ENCODE assay signal across 8 mouse cellular contexts in genomic region chr7:69490566-69491466, GRCm38 (mm10).
DNase-seq lines count a peak whose midpoint lies in the region; ATAC-seq and TF ChIP-seq lines count a peak whose summit lies in the region.
"Had no signal": no experiment of that assay in that cellular context is flagged by ENCODE, and none has a peak within 500 bp of the region (broad histone marks: within the 10 kb centered on the region; RNA-seq: fewer than 3 reads in every experiment).

No protein-coding gene starts in this region.

- ATAC-seq in midbrain, embryonic 14.5 days (ENCODE audit: low FRiP score, low TSS enrichment): peak; percentile 78
- ATAC-seq in stomach, embryonic 16.5 days (ENCODE audit: insufficient read depth, low FRiP score): peak; percentile 88

- DNase-seq in adrenal gland, postnatal 14 days: peak; percentile 80
- peak; percentile 75 for DNase-seq in gastrocnemius, postnatal 10 days
- DNase-seq in kidney, adult 2 months: peak; percentile 81
- DNase-seq in left cerebral cortex, postnatal 4 days: peak; percentile 75
- peak; percentile 92 for DNase-seq in midbrain, embryonic 14.5 days

- H3K27me3 ChIP-seq in kidney, adult 2 months (replicated peaks; ENCODE audit: control insufficient read depth, insufficient read depth, low read length): no peaks in the 10 kb centered on the region
- peaks cover 5% of the 10 kb centered on the region; the same call in 1 of the 2 replicates for H3K27me3 ChIP-seq in midbrain, embryonic 14.5 days (ENCODE audit: control insufficient read depth, insufficient read depth, low read length)
- no peaks in the 10 kb centered on the region for H3K27me3 ChIP-seq in stomach, embryonic 16.5 days (ENCODE audit: control insufficient read depth, insufficient read depth, low read length)
- H3K27me3 ChIP-seq: megakaryocyte, embryonic 14.5 days had no signal

- no peaks in the 10 kb centered on the region for H3K4me1 ChIP-seq in cortical plate, adult 2 months (ENCODE audit: control insufficient read depth, insufficient read depth, low read length)
- H3K4me1 ChIP-seq in kidney, adult 2 months (ENCODE audit: control insufficient read depth, insufficient read depth, low read length): no peaks in the 10 kb centered on the region
- H3K4me1 ChIP-seq in midbrain, embryonic 14.5 days (ENCODE audit: control insufficient read depth, insufficient read depth, low read length): 0 out of 2 replicates have a peak, but pooled peaks cover 4% of the 10 kb centered on the region
- 0 out of 2 replicates have a peak, but pooled peaks cover 6% of the 10 kb centered on the region for H3K4me1 ChIP-seq in stomach, embryonic 16.5 days (ENCODE audit: control insufficient read depth, insufficient read depth, low read length)
- H3K4me1 ChIP-seq: megakaryocyte, embryonic 14.5 days had no signal

- peak; percentile 94 for TF ChIP-seq CTCF in cortical plate, adult 2 months (IDR thresholded peaks at IDR 0.05; ENCODE audit: extremely low read depth, insufficient read depth, low read length)
- peak; percentile 95 for TF ChIP-seq CTCF in kidney, adult 2 months (conservative IDR thresholded peaks at IDR 0.05; ENCODE audit: insufficient read depth, insufficient read length, low read depth, low read length)

- no peak overlapping the region for H3K4me3 ChIP-seq in cortical plate, adult 2 months (ENCODE audit: insufficient read depth, low read length)
- H3K4me3 ChIP-seq in kidney, adult 2 months (ENCODE audit: insufficient read depth, low read depth, low read length): no peak overlapping the region
- H3K4me3 ChIP-seq in midbrain, embryonic 14.5 days (replicated peaks; ENCODE audit: low read depth, low read length): no peak overlapping the region
- H3K4me3 ChIP-seq in stomach, embryonic 16.5 days (replicated peaks; ENCODE audit: low read length): no peak overlapping the region
- H3K4me3 ChIP-seq: megakaryocyte, embryonic 14.5 days had no signal

- H3K9me3 ChIP-seq in midbrain, embryonic 14.5 days (ENCODE audit: control insufficient read depth, low read length): no peaks in the 10 kb centered on the region
- no peaks in the 10 kb centered on the region for H3K9me3 ChIP-seq in stomach, embryonic 16.5 days (replicated peaks; ENCODE audit: control insufficient read depth, low read length)
- H3K9me3 ChIP-seq: megakaryocyte, embryonic 14.5 days had no signal

- peak overlapping the region; percentile 1; the same call in 1 of the 2 replicates for H3K4me2 ChIP-seq in midbrain, embryonic 14.5 days (ENCODE audit: low read length)
- peak overlapping the region; percentile 28 for H3K4me2 ChIP-seq in stomach, embryonic 16.5 days (ENCODE audit: low read depth, low read length)

- H3K9ac ChIP-seq in midbrain, embryonic 14.5 days (replicated peaks; ENCODE audit: low read length): no peak overlapping the region
- H3K9ac ChIP-seq in stomach, embryonic 16.5 days (ENCODE audit: low read length): no peak overlapping the region

- TF ChIP-seq POLR2A in cortical plate, adult 2 months (IDR thresholded peaks at IDR 0.05; ENCODE audit: extremely low read depth, insufficient read depth, low read length): no peak
- TF ChIP-seq POLR2A in kidney, adult 2 months (IDR thresholded peaks at IDR 0.05; ENCODE audit: low read depth, low read length): no peak

- no peak overlapping the region for H3K27ac ChIP-seq in cortical plate, adult 2 months (ENCODE audit: insufficient read depth, low read length)
- H3K27ac ChIP-seq in kidney, adult 2 months (ENCODE audit: insufficient read depth, low read depth, low read length): no peak overlapping the region
- H3K27ac ChIP-seq in midbrain, embryonic 14.5 days (replicated peaks; ENCODE audit: low read depth, low read length): no peak overlapping the region
- no peak overlapping the region for H3K27ac ChIP-seq in stomach, embryonic 16.5 days (ENCODE audit: low read length)

- H3K36me3 ChIP-seq in kidney, adult 2 months (ENCODE audit: control insufficient read depth, insufficient read depth, low read length): no peaks in the 10 kb centered on the region
- no peaks in the 10 kb centered on the region for H3K36me3 ChIP-seq in midbrain, embryonic 14.5 days (ENCODE audit: control insufficient read depth, insufficient read depth, low read length)
- no peaks in the 10 kb centered on the region for H3K36me3 ChIP-seq in stomach, embryonic 16.5 days (ENCODE audit: control insufficient read depth, insufficient read depth, low read length)

- 40% methylated on average over 16 of the region's 16 CpGs for WGBS in kidney, adult 2 months
- WGBS in midbrain, embryonic 14.5 days: 38% methylated on average over 16 of the region's 16 CpGs
- WGBS in stomach, embryonic 16.5 days: 27% methylated on average over 16 of the region's 16 CpGs

- intact Hi-C loops in left cerebral cortex, postnatal 4 days (cut with DNase I): loop anchor here (10.0 kb wide), 1 partner anchor 324 kb away; no protein-coding TSS in a partner anchor
